Mouse (Mus musculus): ENCODE results near the gene Dab2ip. TPM values are rescaled to one million over a fixed set of nuclear protein-coding genes. Genes with fewer than 3 reads are reported as not detected.

Gene Dab2ip
- total RNA-seq, 2 experiments from 2014 or later = 40.1 to 40.7 TPM

GRCm38 (mm10) chr2:35751781-35752505 is 193.9 kb downstream of the Dab2ip start:
- DNase-seq = no peak

DNA sequence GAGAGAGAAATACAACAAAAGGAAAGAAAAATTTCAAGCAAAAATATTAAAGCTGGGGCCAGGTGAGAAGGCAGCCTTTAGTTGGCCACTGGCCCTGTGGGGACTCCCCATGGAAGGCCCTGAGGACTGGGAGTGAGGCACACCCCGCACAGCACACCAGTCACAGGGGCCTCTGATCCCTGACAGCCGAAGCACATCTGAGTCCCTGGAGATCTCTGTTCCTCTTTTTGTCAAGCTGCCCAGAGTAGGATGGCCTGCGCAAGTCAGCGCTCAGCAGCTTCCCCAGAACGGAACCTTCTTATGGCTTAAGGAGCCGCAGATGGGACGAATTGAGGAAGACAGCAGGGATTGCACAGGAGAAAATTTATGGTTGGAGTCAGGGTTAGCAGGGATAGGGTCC is 198.4 kb downstream of the Dab2ip start:
- DNase-seq = peak; percentile 26

- no peak for DNase-seq
Observed at GRCm38 (mm10) chr2:35760352-35760751, 202.3 kb downstream of the Dab2ip start.

GRCm38 (mm10) chr2:35760867-35761266 is 202.8 kb downstream of the Dab2ip start:
- no peak for DNase-seq

- DNase-seq = no peak
Observed at GRCm38 (mm10) chr2:35761458-35761857, 203.4 kb downstream of the Dab2ip start.

GRCm38 (mm10) chr2:35763818-35764217 is 205.8 kb downstream of the Dab2ip start:
- DNase-seq = no peak

- no peak for DNase-seq
Observed at GRCm38 (mm10) chr2:35764328-35764727, 206.3 kb downstream of the Dab2ip start.

GRCm38 (mm10) chr2:35767834-35768537 is 209.9 kb downstream of the Dab2ip start:
- DNase-seq = no peak

GRCm38 (mm10) chr2:35768538-35769238 is 210.6 kb downstream of the Dab2ip start:
- DNase-seq = no peak

GRCm38 (mm10) chr2:35769398-35769797 is 211.3 kb downstream of the Dab2ip start:
- no peak for DNase-seq

DNA sequence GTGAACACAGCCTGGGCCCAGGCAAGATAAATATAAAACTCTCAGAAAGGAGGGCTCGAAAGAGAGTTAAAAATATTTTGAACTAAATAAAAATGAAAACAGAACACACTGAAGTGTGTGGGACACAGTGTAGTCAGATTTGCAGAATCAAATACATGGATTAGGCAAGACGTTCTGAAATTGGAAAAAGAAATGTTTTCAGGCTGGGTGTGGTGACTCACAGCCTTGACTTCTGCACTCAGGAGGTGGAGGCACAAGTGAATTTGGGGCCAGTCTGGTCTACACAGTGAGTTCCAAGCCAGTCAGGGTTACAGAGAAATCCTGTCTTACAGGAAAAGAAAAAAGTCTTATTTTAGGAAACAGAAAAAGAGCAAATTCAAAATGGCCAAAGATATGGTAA is 212.5 kb downstream of the Dab2ip start:
- DNase-seq = no peak

- DNase-seq = no peak
Observed at GRCm38 (mm10) chr2:35775651-35776055, 217.6 kb downstream of the Dab2ip start.

GRCm38 (mm10) chr2:35776935-35777334 is 218.9 kb downstream of the Dab2ip start:
- no peak for DNase-seq

- no peak for DNase-seq
Observed at GRCm38 (mm10) chr2:35779266-35779665, 221.2 kb downstream of the Dab2ip start.

Other genes starting within 250 kb of the Dab2ip start
- gene Stom, start 221.3 kb upstream of the Dab2ip start, total RNA-seq (2021) = 10 to 100 TPM; 11.8 to 25.2 TPM
- gene 4930568D16Rik, start 190.5 kb upstream of the Dab2ip start, total RNA-seq (2021) = not detected
- not detected for gene 4930402F06Rik, start 161.1 kb upstream of the Dab2ip start, total RNA-seq (2021)
- 10 to 100 TPM in 1 of 2 experiments, 1 to 10 TPM in 1; 8.7 to 10.2 TPM for gene Ggta1, start 95.0 kb upstream of the Dab2ip start, total RNA-seq (2021)